Mouse (Mus musculus): ENCODE data around the gene Syt14. TPM values are rescaled to one million over a fixed set of nuclear protein-coding genes. Genes with fewer than 3 reads are reported as not detected.

Syt14 gene
- total RNA-seq (2021) = under 1 TPM; 0.14 to 0.19 TPM

DNA sequence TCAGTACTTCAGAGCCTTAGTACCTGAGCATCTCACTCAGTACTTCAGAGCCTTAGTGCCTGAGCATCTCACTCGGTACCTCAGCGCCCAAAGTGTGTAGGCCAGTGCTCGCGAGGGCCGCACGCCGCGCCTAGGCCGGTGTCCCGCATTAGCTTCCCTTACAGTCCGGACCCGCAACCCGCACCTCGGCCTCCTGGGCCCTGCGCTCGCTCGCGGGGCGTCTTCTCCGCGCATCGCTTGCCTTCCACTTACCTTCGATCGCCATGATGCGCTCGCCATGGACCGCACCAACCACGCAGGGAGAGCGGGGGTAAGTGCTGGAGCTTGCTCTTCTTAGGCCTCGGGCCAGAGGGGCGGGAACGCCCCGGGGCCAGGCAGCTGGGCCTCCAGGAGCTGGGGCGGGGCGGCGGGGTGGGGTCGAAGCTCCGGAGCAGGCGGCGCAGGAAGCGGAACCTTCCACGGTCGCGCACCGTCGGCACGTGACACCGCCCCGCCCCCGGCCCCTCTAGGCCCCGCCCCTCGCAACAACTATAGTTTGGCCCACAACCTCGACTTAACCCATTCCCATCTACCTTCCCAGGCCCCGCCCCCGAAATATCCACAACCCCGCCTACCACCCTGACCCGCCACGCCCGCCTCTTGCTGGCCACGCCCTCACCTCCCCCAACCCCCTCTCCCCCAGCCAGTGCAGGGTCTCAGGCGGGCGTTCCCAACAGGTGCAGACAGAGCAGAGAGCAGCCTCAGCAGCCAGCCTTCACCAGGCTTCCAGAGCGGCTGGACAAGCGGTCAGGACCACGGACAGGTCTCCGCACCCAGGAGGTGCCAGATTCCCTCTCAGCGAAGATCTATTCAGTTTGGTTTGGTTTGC is at the start of gene Syt14:
TSS of gene Syt14 (minus strand) at position 405 of the 868 bp plus-strand sequence.
- intact Hi-C loops (cut with DNase I) = no loop called here
- DNase-seq = peak; percentile 31 to 53

DNA sequence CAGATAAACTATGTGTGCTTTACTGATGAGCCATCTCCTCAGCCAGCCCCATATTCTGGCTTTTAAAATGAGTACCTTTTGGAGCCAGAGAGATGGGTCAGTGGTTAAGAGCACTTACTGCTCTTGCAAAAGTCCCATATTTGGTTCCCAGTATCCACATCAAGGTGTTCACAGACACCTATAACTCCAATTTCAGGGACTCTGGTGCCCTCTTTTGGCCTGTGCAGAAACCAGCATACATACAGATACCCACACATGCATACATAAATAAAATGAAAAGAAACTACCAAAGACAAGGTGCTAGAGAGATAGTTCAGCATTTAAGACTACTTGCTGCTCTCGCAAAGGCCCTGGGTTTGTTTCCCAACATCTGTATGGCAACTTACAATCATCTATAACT is 48.4 kb upstream of the Syt14 start:
- no peak for DNase-seq
- intact Hi-C loops (cut with DNase I) = no loop called here

DNA sequence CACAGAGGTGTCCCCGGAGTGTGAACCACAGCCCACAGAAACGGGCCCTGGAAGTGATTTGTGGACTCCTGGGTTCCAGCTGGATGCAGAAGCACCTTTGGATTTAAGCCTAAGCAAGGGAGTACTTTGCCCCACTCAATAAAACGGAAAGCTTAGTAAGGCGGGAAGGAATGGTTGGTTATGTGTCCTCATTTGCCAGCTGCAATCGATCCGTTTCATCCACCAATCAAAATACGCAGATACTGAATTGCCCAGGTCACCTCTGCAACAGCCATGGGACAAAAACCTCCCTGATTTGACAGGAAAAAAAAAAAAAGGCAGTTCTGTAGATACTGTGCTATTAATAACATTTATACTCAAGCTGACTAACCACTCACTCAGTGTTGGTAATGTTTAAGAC is 47.5 kb upstream of the Syt14 start:
- no peak for DNase-seq
- intact Hi-C loops (cut with DNase I) = no loop called here

DNA sequence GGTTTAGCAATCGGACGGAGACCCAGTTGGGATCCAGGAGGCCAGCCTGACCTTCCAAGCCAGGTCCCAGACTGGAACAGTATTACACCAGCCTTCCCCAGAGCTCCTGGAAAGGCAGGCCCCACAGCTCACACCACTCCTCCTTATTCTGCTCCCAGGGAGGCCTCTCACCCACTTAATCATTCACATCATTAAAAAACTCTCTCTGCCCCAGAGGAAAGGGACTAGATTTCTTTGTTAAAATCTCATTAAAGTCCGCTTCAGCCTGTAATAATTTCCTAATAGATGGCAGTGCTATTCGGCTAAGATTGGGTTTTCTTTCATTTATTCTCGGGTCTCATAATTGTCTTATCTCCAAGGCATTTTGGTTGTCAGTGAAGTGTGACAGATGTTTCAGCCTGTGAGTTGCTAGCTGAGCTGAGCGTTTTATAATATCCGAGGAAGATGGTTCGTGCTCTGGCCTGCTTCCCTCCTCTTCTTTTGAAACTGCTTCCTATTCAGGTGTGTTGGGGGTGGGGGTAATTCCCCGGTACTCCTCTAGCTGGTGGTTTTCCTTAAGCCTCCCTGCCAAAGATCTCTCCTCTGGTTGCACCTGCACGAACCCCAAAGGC is 46.8 kb upstream of the Syt14 start:
- DNase-seq = no peak
- intact Hi-C loops (cut with DNase I) = no loop called here

DNA sequence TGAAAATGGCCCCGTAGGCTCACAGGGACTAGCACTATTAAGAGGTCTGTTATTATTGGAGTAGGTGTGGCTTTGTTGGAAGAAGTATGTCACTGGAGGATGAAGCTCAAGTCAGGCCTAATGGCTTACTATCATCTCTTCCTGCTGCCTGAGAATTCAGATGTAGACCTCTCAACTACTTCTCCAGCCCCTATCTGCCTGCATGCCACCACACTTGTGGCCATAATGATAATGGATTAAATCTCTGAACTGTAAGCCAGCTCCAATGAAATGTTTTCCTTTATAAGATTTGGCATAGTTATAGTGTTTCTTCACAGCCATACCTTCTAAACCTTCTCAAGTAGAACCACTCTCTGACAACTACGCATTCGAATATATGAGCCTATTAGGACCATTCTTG is 27.0 kb upstream of the Syt14 start:
- no peak for DNase-seq
- intact Hi-C loops (cut with DNase I) = no loop called here

DNA sequence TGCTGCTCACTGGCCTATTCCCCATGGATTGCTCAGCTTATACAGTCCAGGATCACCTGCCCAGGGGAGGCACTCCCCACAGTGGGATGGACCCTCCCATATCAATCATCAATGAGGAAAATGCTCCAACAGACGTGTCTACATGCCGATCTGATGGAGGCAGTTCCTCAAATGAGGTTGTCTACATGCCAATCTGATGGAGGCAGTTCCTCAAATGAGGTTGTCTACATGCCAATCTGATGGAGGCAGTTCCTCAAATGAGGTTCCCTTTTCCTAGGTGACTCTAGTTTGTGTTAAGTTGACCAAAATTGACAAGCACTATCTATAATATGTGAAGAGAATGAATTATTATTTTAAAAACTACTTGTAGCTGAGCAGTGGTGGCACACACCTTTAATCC is 24.6 kb upstream of the Syt14 start:
- no peak for DNase-seq
- intact Hi-C loops (cut with DNase I) = no loop called here

DNA sequence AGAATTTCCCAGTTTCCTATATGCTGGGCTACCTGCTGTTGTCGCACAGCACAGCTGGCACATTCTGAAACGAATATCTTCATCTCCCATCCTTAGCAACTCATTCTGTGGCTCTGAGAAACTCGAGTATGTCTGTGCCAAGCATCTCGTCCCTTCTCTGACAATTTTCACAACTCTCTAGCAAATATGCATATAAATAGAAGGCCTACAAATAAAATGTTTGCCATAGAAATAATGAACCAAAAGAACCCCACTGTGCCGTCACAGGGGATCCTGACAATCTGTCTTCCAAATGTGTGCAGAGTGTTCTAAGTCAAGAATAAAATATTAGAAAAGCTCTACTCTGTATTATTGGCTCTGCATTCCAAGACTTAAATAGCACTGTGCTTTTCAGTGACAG is 24.0 kb upstream of the Syt14 start:
- intact Hi-C loops (cut with DNase I) = no loop called here
- DNase-seq = no peak

DNA sequence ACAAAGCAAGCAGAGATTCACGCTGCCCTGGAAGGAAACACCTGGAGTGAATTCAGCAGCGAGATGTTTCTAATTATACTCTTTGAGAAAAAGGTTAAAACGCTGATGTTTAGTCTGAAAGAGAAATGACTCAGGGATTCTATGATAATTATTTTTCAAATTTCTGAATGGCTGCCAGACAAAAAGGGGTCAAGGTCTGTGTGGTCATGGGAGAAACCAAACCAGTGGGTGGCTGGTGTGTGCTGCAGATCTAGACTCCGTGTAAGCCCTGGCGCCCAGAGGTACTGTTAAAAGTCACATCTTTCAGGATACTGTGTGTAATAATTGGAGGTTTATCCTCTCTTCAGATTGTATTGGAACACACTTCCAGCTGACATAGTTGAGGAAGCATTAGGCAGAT is 18.8 kb upstream of the Syt14 start:
- no peak for DNase-seq
- intact Hi-C loops (cut with DNase I) = no loop called here

DNA sequence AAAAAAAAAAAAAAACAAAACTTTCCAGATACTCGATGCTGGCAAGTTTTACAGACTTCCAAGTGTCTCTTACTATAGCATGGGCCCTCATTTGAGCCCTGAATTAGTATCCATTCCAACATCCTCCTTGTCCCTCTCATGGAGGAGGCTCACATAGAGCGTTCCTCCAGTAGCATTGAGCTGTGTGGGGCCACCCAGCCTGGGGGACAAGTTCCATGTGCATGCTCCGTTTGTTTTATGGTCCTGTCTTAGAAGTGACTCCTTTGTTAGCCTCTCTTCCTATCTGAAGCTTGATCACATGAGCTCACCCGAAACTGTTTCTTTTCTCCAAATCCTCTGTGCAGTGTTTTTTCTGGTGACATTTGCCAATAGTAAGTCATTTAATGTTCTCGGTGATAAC is 17.5 kb upstream of the Syt14 start:
- no peak for DNase-seq
- intact Hi-C loops (cut with DNase I) = no loop called here

DNA sequence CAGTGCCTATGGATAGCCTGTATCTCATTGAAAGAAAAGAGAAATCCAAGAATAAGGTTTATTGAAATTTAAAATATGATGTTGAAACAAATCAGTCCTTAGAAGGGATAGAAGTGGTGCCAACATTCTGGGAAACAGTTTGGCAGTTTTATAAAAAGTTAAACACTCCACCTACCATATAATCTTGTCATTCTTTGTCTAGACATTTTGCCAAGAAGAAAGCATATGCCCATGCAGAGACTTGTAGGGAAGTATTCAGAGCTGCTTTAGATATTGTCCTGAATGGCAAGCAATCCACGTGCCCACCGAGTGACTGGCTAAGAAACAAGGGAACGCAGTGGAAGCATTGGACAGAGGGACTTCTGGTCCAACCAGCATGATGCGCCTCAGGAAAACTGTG is 12.0 kb upstream of the Syt14 start:
- intact Hi-C loops (cut with DNase I) = no loop called here
- DNase-seq = no peak

DNA sequence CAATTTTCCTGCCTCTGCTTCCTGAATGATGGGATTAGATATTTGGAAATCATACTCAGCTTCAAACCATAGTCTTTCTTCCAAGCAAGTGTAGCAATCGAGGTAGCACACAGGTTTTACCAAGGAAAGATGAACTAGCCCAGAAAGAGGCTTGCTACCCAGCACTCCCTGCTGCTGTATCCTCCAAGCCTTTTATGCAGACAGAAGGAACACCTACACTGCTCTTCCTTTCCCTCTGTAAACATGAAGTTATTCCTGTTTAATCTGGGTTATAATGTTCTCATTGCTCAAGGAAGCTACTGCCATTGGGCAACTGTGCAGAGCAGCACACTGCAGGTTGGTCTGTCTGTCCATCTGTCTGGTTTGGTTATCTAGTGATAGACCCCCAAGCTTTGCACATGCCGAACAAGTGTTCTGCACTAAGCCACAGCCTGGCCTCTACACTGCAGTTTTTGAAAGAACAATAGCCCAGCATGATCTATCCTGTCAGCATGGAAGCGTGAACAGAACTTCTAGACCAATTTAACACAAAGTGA is 7.3 kb upstream of the Syt14 start:
- no peak for DNase-seq
- intact Hi-C loops (cut with DNase I) = no loop called here

DNA sequence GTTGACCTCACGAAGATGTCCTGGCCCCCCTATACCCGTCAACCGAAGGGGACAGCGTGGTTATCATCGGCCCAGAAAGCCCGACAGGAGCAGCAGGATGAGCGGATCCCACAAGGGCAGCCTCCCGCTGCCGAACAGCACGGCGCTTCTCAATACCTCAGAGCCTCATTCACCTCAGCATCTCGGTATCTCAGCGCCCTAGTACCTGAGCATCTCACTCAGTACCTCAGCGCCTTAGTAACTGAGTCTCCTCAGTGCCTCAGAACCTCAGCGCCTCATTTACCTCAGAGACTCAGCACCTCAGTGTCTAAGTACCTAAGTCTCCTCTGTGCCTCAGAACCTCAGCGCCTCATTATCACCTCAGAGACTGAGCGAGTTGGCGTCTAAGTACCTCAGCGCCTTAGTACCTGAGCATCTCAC is 614 bp downstream of the Syt14 start:
- DNase-seq = no peak
- intact Hi-C loops (cut with DNase I) = no loop called here

DNA sequence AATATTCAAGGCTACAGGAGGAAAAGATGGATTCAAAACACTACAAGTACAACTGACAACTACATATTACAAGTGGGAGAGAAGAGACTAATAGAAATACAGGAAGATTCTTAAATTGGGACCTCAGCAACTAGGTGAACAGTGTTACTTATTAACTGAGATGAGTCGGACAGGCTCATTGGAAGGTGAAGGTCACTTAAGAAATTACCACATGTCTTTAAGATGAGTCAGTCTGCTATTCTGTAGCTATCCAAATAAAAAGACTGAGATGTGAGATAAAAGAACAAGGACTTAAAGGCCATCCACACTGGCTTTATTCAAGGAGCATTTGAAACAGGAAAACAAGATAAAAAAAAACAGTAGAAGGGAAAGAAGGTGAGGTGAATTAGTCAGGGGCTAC is 11.3 kb downstream of the Syt14 start:
- intact Hi-C loops (cut with DNase I) = no loop called here
- DNase-seq = no peak

DNA sequence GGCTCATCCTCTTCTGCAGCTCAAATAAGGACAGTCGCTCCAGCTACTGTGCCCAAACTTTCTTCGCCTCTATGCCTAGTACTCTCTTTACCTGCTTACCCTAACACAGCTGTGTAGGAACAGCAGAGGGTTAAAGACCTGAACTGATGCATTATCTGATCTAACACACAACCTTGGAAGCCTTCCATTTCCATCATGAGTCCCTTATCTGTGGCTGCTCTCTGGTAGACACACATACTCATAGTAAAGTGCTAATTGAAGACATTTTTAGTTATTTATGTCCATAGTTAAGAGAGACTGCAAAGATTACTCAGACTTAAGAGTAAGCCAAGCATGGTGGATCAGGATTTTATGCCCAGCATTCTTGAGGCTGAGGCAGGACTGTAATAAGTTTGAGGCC is 23.2 kb downstream of the Syt14 start:
- intact Hi-C loops (cut with DNase I) = no loop called here
- DNase-seq = no peak

DNA sequence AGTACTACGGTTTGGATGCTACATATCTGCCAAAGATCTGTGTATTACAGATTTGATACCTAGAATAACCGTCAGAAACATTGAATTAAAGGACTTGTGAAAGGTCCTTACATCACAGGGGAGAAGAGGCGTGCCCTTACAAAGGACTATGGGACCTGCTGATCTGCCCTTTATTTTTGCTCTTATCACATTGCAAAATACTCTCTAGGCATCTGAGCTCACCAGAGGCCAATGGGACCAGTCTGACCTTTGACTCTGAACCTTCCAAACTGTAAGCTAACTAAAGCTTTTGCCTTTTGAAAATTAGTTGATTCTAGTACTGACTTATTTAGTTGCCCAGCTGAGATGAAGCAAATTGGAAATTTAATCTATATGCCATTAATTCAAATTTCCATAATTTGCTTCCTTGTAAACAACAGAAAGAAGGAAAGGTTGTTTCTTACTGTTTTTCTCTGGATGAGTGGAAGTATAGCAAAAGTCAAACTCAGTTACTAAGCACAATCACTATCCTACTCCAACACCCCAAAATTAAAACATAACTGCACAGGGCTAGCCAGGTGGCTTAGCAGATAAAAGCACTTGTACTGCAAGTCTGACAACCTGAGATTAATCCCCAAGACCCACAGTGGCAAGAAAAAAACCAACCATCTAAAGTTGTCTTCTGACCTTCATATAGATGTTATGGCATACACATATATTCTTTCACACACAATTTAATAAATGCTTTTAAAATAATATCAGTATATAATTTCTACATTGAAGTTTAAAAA is 24.4 kb downstream of the Syt14 start:
- intact Hi-C loops (cut with DNase I) = no loop called here
- no peak for DNase-seq

DNA sequence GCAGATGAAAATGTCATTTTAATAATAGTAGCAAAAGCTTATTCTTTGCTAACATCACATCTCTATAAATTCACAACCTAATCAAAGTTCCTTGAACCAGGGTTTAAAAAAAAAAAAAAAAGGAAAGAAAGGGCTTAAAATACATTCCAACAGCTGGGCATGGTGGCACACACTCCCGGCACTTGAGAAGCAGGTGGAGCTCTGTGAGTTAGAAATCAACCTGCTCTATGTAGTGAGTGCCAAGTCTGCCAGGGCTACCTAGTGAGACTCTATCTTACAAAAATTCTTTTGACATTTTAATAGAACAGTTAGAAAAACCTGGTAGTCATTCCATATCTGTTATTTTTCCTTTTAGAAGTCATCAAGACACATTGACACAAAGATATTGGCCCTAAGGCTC is 31.0 kb downstream of the Syt14 start:
- intact Hi-C loops (cut with DNase I) = no loop called here
- DNase-seq = no peak

DNA sequence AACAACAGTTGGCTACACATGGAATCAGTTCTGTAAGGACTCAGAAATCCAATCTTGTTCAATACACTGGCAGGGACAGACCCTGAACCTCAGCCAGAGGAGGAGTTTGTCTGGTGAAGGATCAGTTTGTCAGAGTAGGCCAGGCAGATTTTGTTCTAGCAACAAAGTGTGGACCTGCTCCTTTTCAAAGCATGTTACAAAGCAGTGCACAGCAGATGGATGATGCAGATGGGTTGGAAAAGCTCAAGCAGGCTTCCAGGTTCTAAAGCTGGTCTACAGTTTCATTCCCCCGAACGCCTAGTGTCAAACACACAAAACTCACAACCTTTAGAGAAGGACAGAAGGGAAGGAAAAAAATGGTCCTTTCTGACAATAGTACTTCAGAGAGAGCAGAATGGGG is 31.6 kb downstream of the Syt14 start:
- DNase-seq = no peak
- intact Hi-C loops (cut with DNase I) = no loop called here

DNA sequence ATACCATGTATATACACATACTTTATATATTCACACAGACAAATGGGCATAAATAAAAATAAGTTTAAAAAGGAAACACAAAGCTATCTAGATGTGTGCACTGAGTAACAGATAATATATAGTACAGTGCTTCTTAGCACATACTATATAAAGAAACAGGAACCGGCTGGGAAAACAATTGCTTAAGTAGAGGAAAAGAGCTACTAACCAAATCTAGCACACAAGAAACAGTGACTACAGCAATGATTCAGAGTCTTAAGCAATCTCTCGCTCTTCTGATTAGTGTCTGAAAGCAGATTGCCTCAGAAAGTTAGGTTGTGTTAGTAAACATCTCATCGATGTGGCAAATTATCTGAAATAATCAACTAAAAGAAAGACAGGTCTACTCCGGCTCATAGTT is 33.3 kb downstream of the Syt14 start:
- intact Hi-C loops (cut with DNase I) = no loop called here
- no peak for DNase-seq

DNA sequence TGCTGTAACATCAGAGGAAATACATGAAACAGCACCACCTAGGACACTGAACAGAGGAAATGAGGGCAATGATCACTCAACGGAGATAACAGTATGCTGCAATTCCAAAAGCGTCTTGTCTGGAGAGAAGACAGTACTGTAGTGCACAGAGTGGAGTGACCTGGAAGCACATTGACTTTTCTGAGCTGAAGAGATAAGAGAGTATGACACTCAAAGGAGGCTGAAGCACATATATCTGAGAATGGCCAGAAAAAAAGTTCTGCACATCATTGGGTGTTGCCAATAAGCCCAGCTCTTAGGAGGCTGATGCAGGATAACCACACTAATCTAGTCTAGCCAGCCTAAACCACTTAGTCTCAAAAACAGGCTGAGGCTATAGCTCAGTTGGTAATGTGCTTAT is 34.0 kb downstream of the Syt14 start:
- intact Hi-C loops (cut with DNase I) = loop anchor here (1.0 kb wide), 1 partner anchor 125 kb away; no protein-coding TSS in a partner anchor

DNA sequence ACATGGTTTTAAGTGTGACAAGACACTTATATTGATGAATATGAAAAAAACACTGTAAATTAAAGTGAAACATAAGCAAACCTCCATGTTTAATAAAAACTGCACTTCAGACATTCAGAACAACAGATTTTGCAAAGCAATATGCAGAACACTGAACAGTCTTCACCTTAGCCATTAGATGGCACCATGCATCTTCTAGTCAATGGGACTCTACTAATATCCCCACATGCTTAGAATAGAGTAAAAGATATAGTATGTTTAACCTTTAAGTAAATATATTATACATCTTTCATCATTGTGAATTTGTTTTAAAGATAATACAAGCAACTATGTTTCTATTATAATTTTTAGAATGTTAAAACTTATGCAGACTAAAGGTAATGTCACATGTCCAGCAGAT is 34.7 kb downstream of the Syt14 start:
- intact Hi-C loops (cut with DNase I) = loop anchor here (1.0 kb wide), 1 partner anchor 125 kb away; no protein-coding TSS in a partner anchor
- no peak for DNase-seq

More for the DNA sequence above, 34.0 kb downstream of the Syt14 start:
- no peak for DNase-seq

DNA sequence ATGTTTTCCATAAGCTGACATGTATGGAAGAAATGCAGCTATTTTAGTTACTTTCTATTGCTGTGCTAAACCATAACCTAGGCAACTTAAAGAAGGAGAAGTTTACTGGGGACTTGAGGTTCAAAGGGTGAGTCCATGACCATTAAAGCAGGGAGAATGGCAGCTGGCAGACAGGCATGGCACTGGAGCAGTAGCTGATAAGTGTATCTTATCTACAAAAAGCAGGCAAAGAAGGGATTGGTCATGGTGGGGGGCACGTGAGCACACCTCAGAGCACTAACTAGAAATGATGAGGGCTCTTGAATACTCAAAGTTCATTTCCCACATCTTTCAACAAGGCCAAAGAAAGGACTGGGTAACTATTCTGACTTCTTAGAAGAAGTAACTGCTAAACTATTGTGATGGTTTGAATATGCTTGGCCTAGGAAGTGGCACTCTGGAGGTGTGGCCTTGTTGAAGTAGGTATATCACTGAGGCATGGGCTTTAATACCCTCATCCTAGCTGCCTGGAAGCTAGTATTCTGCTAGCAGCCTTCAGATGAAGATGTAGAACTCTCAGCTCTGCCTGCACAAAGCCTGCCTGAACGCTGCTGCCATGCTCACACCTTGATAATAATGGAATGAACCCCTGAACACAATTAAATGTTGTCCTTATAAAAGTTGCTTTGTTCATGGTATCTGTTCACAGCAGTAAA is 41.2 kb downstream of the Syt14 start:
- intact Hi-C loops (cut with DNase I) = no loop called here
- no peak for DNase-seq

Measured in heart, postnatal 36 days (tissue).